Mouse (Mus musculus) erythroblast, embryonic 14.5 days (primary cell): ENCODE data around the gene Esd.

Experiments
- GATA1 ChIP-seq: IDR thresholded peaks from 2 replicates; pipeline ENCODE4 v1.6.1; 2012; ENCODE audit warnings: low read length, inconsistent platforms, mixed read lengths
- TAL1 ChIP-seq: IDR thresholded peaks from 3 replicates; pipeline ENCODE4 v1.6.1; 2012; ENCODE audit warnings: low read length, inconsistent platforms, mixed read lengths

DNA sequence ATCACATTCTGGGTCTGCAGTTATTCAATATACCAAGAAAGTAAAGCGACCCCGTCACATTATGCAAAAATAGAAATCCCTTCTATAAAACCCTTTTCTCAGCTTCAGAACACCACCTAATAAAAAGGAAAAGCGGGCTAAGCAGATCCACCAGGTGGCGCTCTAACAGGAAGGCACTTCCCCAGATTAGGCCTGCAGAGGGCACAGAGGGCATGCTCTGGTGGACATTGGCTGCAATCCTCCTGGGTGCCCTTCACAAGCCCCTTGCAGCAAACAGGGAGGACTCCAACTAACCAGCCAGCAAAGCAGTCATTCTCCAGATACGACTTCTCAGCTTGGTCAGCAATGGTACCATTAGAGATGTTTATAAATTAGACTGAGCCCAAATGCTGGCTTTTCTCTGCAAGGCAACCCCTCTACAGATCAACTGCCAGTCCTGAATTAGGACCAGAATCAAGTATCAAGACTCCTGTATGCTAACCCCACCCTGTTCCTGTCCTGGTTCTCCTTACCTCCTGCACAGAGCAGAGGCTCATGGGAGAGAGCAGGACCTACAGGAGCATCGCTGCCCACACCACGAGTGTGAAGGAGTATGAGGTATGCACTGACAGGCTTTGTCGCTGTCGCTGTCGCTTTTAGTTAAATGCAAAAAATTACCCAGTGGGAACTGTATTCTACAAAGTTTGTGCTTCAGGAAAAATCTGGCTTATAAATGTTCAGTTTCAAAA is 32.3 kb downstream of the Esd start:
- TF ChIP-seq GATA1 = no peak
- no peak for TF ChIP-seq TAL1
